Mouse (Mus musculus) liver, adult 2 months (tissue): Measurements from ENCODE around the gene Eps8l3. TPM values are rescaled to one million over a fixed set of nuclear protein-coding genes. Genes with fewer than 3 reads are reported as not detected.

Source experiments
- DNase-seq: peaks from one replicate; pipeline ENCODE4 v3.0.0-alpha.2; 2011; ENCODE audit warnings: low read depth, low spot score; ENCODE audit errors: extremely low read depth
- H3K27ac ChIP-seq: fragments of 200-500 bp; replicated peaks from 2 replicates; pipeline ENCODE4 v1.5.1; 2012; ENCODE audit warnings: low read depth, mild to moderate bottlenecking, control low read depth, inconsistent platforms, low read length; ENCODE audit not compliant: insufficient read depth
- H3K27me3 ChIP-seq: fragments of 200-500 bp; 2 replicates; pipeline ENCODE4 v1.6.1; 2012; ENCODE audit warnings: mild to moderate bottlenecking, moderate library complexity, low read length, inconsistent platforms; ENCODE audit not compliant: control insufficient read depth, insufficient read depth
- H3K36me3 ChIP-seq: fragments of 200-500 bp; 2 replicates; pipeline ENCODE4 v1.6.1; 2012; ENCODE audit warnings: low read length, inconsistent platforms; ENCODE audit not compliant: control insufficient read depth, insufficient read depth
- H3K4me1 ChIP-seq: fragments of 200-500 bp; 2 replicates; pipeline ENCODE4 v1.6.1; 2011; ENCODE audit warnings: low read length; ENCODE audit not compliant: control insufficient read depth, insufficient read depth
- H3K4me3 ChIP-seq: fragments of 200-500 bp; 2 replicates; pipeline ENCODE4 v1.5.1; 2011; ENCODE audit warnings: low read depth, mild to moderate bottlenecking, control low read depth, low read length, moderate library complexity; ENCODE audit not compliant: insufficient read depth
- H3K79me2 ChIP-seq: fragments of 200-500 bp; 2 replicates; pipeline ENCODE4 v1.6.1; 2012; ENCODE audit warnings: inconsistent platforms, mild to moderate bottlenecking, low read length, moderate library complexity; ENCODE audit not compliant: control insufficient read depth, insufficient read depth
- H3K9ac ChIP-seq: fragments of 200-500 bp; 2 replicates; pipeline ENCODE4 v1.6.1; 2012; ENCODE audit warnings: low read depth, mild to moderate bottlenecking, control low read depth, inconsistent platforms, low read length
- CTCF ChIP-seq: fragments of 200-500 bp; IDR thresholded peaks from 2 replicates; pipeline ENCODE4 v1.5.1; 2011; ENCODE audit warnings: low read depth, low read length, control low read depth
- POLR2A ChIP-seq: fragments of 200-500 bp; IDR thresholded peaks from 2 replicates; pipeline ENCODE4 v1.6.1; 2011; ENCODE audit warnings: low read length, control low read depth; ENCODE audit not compliant: insufficient read depth; ENCODE audit errors: extremely low read depth
- WGBS: fragments of 180-500 bp; shearing (Covaris S2); methylation state at CpG from one replicate; pipeline ENCODE4 v1.1.7; 2018; 5-methylcytosine and 5-hydroxymethylcytosine counted together
- polyA plus RNA-seq: library from polyadenylated mRNA; depleted of rRNA; stranded (reverse); fragments of >200 nt; gene quantifications from 2 replicates; pipeline ENCODE4 v1.2.3, GENCODE M21; 2012
- total RNA-seq: library from RNA; depleted of rRNA; stranded (reverse); fragments of >200 nt; gene quantifications from 2 replicates; pipeline ENCODE4 v1.2.3, GENCODE M21; 2014

The Eps8l3 gene
- total and polyA plus RNA-seq, 2 experiments = under 0.01 to 0.07 TPM

DNA sequence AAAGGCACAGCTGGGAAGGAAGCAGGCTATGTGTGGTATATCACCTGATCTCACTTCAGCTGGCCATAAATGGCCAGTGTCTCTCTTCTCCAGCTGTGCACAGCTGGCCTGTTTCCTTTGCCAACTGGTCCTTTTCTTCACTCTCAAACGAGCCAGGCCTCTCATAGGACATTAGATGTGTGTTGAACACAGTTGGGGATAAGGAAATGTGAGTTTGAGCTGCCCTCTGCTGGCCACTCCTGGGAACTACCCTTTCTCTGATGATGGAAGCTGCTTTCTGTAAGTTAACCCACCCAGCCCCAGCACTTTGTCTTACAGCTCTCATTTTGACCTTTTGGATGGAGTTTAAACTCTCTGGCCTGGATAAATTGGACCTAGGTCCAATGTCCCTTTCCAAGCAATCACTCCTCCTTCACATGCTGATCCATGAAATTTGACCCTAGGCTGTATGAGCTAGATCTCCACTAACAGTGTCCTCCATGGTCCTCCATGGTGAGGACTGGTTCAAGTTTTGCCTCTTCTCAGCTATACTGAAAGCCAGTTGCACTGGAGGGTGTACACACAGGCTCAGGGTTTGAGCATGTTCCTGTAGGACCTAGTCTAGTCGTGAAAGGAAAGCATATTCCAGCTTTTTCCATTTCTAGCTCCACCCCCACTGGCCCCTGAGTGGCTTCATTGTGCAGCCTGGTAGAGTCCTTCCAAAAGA is 13.0 kb upstream of the Eps8l3 start:
- Histone ChIP-seq H3K36me3 (no peaks in the 10 kb centered on the region), H3K27ac (peak overlapping the region; percentile 77), H3K4me3 (no peak overlapping the region), H3K4me1 (peaks cover 17% of the 10 kb centered on the region), H3K79me2 (no peaks in the 10 kb centered on the region), H3K27me3 (no peaks in the 10 kb centered on the region), H3K9ac (no peak overlapping the region)
- peak; percentile 82 for DNase-seq
- peak; percentile 74 for TF ChIP-seq CTCF
- no peak for TF ChIP-seq POLR2A
- WGBS = 5% methylated on average over 2 of the region's 2 CpGs

DNA sequence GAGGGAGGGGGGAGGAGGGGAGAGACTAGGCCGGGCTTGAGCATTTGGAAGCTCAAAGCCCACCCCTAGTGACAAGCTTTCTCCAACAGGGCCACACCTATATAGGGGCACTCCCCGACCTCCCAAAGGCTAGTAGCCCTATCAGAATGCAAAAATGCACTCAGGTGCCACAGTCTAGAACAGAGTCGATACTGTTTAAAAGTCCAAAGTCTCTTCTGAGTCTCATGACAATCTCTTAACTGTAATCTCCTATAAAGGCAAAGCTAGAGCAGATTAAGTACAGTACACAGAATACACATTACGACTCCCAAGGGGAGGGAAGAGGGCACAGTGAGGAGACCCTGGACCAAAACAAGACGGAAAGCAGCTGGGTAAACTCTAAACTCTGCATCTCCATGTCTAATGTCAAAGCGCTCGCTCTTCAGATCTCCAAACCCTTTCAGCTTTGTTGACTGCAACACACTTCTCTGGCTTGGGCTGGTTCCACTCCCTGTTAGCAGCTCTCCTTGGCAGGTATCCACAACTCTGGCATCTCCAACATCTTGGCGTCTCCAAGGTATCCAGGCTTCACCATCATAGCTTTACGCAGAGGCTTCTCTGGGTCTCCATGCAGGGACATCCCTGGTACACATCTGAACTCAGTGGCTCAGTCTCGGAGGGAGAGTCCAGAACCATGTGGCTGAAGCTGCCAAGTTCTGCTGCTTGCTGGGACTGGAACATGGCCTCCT is 11.5 kb upstream of the Eps8l3 start:
- Histone ChIP-seq H3K4me1 (peaks cover 17% of the 10 kb centered on the region), H3K27ac (peak overlapping the region; percentile 77), H3K79me2 (no peaks in the 10 kb centered on the region), H3K4me3 (no peak overlapping the region), H3K36me3 (no peaks in the 10 kb centered on the region), H3K9ac (peak overlapping the region; percentile 45; the same call in 1 of the 2 replicates), H3K27me3 (no peaks in the 10 kb centered on the region)
- WGBS = 18% methylated on average over 10 of the region's 10 CpGs
- no peak for TF ChIP-seq POLR2A
- TF ChIP-seq CTCF = no peak
- peak; percentile 87 for DNase-seq

DNA sequence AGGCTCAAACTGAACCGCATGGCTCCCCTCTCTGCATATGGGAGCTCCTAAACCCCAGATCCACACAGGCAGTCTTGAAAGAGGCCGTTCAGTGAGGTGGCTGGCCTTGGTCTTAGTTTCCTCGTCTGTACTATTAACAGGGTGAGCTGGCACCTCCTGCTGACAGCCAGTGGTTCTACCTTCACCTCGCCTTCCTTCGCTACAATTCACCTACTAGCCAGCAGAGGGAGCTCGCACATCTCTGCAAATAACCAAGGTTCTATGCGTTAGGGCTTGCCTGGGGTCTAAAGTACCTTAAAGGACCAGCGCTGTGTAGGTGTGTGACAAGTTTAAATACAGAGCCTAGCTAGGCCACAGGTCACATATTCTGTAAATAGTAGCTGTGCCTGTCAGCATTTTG is 9.9 kb upstream of the Eps8l3 start:
- DNase-seq = peak; percentile 78
- no peak overlapping the region for H3K9ac ChIP-seq
- no peaks in the 10 kb centered on the region for H3K27me3 ChIP-seq
- H3K79me2 ChIP-seq = no peaks in the 10 kb centered on the region
- TF ChIP-seq POLR2A (no peak), CTCF (peak; percentile 97)
- H3K27ac ChIP-seq = no peak overlapping the region
- WGBS = 4% methylated on average over 8 of the region's 8 CpGs
- H3K36me3 ChIP-seq = no peaks in the 10 kb centered on the region
- no peak overlapping the region for H3K4me3 ChIP-seq
- peaks cover 17% of the 10 kb centered on the region for H3K4me1 ChIP-seq

DNA sequence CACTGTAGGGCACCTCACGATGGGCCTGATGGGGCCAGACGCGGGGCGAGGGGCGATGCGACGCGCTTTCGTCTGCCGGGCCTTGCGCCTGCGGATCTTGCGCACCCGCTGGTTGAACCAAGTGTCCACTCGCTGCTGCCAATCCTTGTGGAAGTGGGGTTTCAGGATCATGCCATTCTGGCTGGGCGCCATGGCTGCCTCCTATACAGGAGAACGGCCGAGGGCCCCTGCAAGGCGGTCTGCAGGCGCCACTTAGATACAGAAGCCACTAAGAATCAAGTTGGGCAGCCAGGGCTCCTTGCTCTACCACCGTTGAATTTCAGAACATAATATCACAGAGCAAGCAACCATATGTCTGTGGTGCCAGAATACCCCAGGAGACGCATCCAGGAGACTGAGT is 8.6 kb upstream of the Eps8l3 start:
- DNase-seq = no peak
- peaks cover 17% of the 10 kb centered on the region for H3K4me1 ChIP-seq
- no peak overlapping the region for H3K9ac ChIP-seq
- H3K79me2 ChIP-seq = no peaks in the 10 kb centered on the region
- no peaks in the 10 kb centered on the region for H3K27me3 ChIP-seq
- no peak for TF ChIP-seq CTCF
- TF ChIP-seq POLR2A = no peak
- no peaks in the 10 kb centered on the region for H3K36me3 ChIP-seq
- H3K4me3 ChIP-seq = no peak overlapping the region
- WGBS = 96% methylated on average over 22 of the region's 22 CpGs
- no peak overlapping the region for H3K27ac ChIP-seq

DNA sequence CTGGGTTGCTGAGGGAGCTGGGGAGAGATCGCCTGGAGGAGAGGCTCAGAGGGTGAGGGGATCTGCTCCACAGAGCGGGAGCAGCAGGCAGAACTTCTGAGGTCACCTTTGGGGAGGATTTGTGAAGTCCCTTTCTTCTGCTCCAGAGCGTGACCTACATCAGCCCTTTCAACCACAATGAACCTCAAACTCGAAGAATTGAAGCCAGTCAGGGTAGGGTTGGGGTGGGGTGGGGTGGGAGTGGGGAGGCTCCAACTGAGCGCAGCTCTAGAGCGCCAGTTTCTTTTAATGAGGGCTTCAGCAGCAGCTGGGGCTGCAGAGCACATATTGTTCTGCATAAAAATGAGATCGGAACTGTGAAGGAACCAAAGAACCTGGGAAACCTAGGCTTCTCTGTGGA is 7.9 kb upstream of the Eps8l3 start:
- Histone ChIP-seq H3K27me3 (no peaks in the 10 kb centered on the region), H3K36me3 (no peaks in the 10 kb centered on the region), H3K9ac (no peak overlapping the region), H3K4me1 (peaks cover 15% of the 10 kb centered on the region), H3K79me2 (no peaks in the 10 kb centered on the region), H3K4me3 (no peak overlapping the region), H3K27ac (no peak overlapping the region)
- no peak for TF ChIP-seq CTCF
- no peak for TF ChIP-seq POLR2A
- whole genome bisulfite sequencing = 78% methylated on average over 7 of the region's 7 CpGs
- no peak for DNase-seq

DNA sequence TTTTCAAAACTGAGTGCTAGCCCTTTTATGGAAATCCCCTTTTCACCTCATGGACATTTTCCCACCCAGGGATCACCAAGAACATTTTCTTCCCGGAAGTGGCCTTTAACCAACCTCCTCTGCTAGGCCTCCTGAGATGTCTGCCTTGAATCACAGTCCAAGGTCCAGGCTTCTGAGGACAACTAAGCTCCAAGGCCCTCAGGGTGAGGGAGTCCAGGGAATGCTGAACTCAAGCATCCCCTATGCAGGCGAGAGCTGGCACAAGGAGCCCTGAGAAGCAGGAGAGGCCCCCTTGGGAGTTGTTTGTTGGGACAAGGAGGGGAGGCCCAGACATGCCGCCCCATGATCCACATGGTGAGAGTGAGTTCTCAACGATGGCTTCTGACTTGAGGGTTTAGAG is 7.1 kb upstream of the Eps8l3 start:
- TF ChIP-seq CTCF = no peak
- TF ChIP-seq POLR2A = no peak
- DNase-seq = no peak
- Histone ChIP-seq H3K79me2 (no peaks in the 10 kb centered on the region), H3K4me3 (no peak overlapping the region), H3K27me3 (no peaks in the 10 kb centered on the region), H3K9ac (no peak overlapping the region), H3K27ac (no peak overlapping the region), H3K4me1 (peaks cover 11% of the 10 kb centered on the region), H3K36me3 (no peaks in the 10 kb centered on the region)
- 89% methylated on average over 4 of the region's 4 CpGs for WGBS
